Mouse (Mus musculus): Measurements from ENCODE around the gene T. TPM values are rescaled to one million over a fixed set of nuclear protein-coding genes. Genes with fewer than 3 reads are reported as not detected.

Gene T
- polyA plus RNA-seq, 1 experiment: not detected

DNA sequence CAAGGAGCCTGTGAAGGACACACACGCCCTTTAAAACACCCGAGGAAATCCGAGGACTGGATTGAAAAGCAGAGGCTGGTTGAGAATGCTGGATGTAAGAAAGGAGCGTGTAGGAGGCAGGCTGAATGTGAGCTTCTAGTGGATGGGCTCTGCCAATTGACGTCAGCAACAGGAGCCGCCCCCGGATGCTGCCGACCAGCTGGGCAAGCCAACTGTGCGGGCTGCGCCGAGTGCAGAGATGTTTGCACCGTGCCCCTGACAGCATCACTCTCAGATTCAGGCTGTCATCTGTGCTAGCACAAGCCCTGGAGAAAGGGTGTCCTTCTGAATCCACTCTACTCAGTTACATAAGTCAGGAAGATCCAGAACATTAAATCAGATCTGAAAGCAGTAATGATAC lies 53.6 kb downstream of the T start:
- H3K27ac ChIP-seq (ENCODE audit: insufficient read depth, low read length): no peak overlapping the region
- TF ChIP-seq CTCF (IDR thresholded peaks at IDR 0.05; ENCODE audit: extremely low read depth, insufficient read depth, insufficient read length, insufficient replicate concordance): no peak
- no peak for TF ChIP-seq POLR2A (IDR thresholded peaks at IDR 0.05; ENCODE audit: low read depth, low read length)
- DNase-seq (ENCODE audit: low read depth in 1 of 2, low spot score in 2 of 2): no peak
- H3K4me1 ChIP-seq (ENCODE audit: control insufficient read depth, insufficient read depth, insufficient read length): no peaks in the 10 kb centered on the region
- H3K36me3 ChIP-seq (ENCODE audit: control insufficient read depth, insufficient read depth, low read length): no peaks in the 10 kb centered on the region
- H3K4me3 ChIP-seq (ENCODE audit: extremely low read depth, insufficient read depth, insufficient read length): no peak overlapping the region
- 69% methylated on average over 12 of the region's 12 CpGs for WGBS
- H3K27me3 ChIP-seq (ENCODE audit: control insufficient read depth, insufficient read depth, low read length): no peaks in the 10 kb centered on the region

DNA sequence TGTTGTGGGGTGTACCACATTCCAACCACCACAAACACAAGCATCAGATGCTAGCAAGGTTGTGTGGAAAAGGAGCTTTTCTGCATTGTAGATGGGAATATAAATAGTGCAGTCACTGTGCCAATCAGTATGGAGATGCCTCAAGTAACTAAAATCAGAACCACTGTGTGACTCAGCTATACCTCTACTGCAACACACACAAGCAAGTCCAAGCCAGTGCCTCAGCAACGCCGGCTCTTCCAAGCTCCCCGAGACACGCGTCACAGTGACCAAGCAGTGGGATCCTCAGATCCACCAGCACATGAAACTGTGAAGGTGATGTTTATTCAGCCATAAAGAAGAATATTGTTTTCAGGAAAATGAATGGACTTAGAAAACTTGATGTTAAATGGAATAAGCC lies 56.7 kb downstream of the T start:
- H3K27ac ChIP-seq (ENCODE audit: insufficient read depth, low read length): no peak overlapping the region
- WGBS: 95% methylated on average over 5 of the region's 5 CpGs
- TF ChIP-seq CTCF (IDR thresholded peaks at IDR 0.05; ENCODE audit: extremely low read depth, insufficient read depth, insufficient read length, insufficient replicate concordance) (no peak), POLR2A (IDR thresholded peaks at IDR 0.05; ENCODE audit: low read depth, low read length) (no peak)
- no peaks in the 10 kb centered on the region for H3K4me1 ChIP-seq (ENCODE audit: control insufficient read depth, insufficient read depth, insufficient read length)
- H3K36me3 ChIP-seq (ENCODE audit: control insufficient read depth, insufficient read depth, low read length): no peaks in the 10 kb centered on the region
- H3K27me3 ChIP-seq (ENCODE audit: control insufficient read depth, insufficient read depth, low read length): no peaks in the 10 kb centered on the region
- no peak overlapping the region for H3K4me3 ChIP-seq (ENCODE audit: extremely low read depth, insufficient read depth, insufficient read length)
- DNase-seq (ENCODE audit: low read depth in 1 of 2, low spot score in 2 of 2): no peak

Other genes with a start within 250 kb of the T start
- 43.7 and 44.4 TPM in 2 replicates for gene Ccr6, start 198.4 kb upstream of the T start, polyA plus RNA-seq (2012; rRNA removed)
- 24.5 and 25.6 TPM in 2 replicates for gene Mpc1, start 151.5 kb upstream of the T start, polyA plus RNA-seq (2012; rRNA removed)
- 61.4 and 81.8 TPM in 2 replicates for gene Sft2d1, start 123.3 kb upstream of the T start, polyA plus RNA-seq (2012; rRNA removed)
- 0.28 and 0.42 TPM in 2 replicates for gene Prr18, start 97.0 kb upstream of the T start, polyA plus RNA-seq (2012; rRNA removed)
- gene T2, start 78.4 kb upstream of the T start, polyA plus RNA-seq (2012; rRNA removed): not detected in 2 replicates
- gene Pde10a, start 90.9 kb downstream of the T start, polyA plus RNA-seq (2012; rRNA removed): 1.5 and 3.2 TPM in 2 replicates
- gene Gm17087, start 132.5 kb downstream of the T start, polyA plus RNA-seq (2012; rRNA removed): not detected in 2 replicates

Data from spleen, adult 2 months (tissue).